Mouse (Mus musculus) erythroblast, embryonic 14.5 days (primary cell): ENCODE measurements at regions not wholly inside any gene's neighbourhood (a gene's known extent, or its start where the extent isn't known, plus 50 kb on each side); places are given as distances from the start of the nearest gene placed in this dataset.

Experiments used
- GATA1 ChIP-seq: IDR thresholded peaks from 2 replicates; pipeline ENCODE4 v1.6.1; 2012; ENCODE audit warnings: low read length, inconsistent platforms, mixed read lengths
- TAL1 ChIP-seq: IDR thresholded peaks from 3 replicates; pipeline ENCODE4 v1.6.1; 2012; ENCODE audit warnings: low read length, inconsistent platforms, mixed read lengths

DNA sequence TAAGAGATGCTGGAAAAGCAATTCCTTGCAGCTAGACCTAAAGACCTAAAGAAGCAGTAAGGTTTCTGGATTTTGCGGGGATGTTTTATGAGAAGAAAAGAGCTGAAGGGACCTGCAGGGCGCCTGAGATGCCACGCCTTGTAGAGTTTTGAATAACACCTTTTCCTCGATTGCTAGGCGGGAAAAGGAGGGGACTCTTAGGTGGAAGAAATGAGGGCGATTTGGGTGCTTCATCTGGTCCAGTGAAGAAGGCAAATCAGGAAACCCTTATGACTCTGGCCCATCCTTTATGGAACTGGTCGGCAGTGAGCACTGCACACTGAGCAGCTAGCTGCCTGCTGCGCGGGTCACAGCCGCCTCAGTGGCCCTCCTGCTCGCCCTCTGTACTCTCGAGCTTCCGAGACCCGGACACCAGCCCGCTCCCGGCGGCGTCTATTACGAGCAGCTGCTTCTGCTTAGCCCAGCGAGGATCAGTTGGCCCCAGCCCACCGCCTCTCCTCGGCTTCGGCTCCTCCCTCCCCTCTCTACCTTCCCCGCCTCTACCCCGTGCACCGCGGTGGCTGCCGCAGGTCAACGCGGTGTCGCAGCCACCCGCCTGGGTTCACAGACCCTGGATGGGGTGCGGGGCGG is 1586.8 kb downstream of the 4930444P10Rik start:
- TF ChIP-seq GATA1 (no peak), TAL1 (no peak)
